Mouse (Mus musculus): ENCODE data around the gene Slc37a4. TPM values are rescaled to one million over a fixed set of nuclear protein-coding genes. Genes with fewer than 3 reads are reported as not detected.
"Not testable (repeated sequence)": the region's sequence is repeated elsewhere in the genome, so short reads cannot be mapped to it uniquely, and the experiment has no call there.

Slc37a4 gene
- 16.4 and 18.1 TPM in 2 replicates for polyA plus RNA-seq (2015; fragmentation: Nextera tagmentation; extraction: Ambion mirVana)

DNA sequence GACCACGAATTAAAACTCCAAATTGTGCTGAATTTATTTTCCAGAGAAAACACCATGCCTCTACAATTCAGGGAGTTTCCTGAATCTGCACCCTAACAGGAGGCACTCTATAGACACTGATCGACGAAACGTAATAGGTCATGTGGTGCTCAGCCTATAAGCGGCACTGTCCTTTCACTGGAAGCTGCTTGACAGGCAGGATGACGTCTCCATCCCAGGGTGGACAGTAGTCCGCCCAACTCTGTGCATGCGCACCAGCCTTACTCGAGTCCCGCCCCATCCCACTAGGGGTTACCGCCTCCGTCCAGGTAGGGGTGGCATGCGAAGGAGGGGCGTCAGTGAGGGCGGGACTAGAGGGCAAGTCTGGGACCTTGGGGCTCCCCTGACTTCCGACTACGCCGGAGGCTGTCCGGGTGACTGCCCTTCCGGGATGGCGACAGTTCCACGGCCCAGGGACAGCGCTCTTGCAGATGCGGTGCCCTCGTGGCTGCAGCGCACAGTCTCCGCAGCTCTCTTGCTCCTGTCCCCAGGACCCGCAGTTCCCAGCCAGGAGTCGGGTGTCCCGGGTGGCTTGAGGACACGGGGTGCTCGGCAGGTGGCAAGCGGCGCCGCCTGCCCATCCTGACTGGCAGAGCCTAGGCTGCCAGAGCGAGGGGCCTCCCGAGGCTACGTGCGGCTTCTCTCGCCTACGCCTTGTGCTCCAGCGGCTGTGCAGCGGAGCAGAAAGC lies at the start of gene Slc37a4:
Gene Slc37a4, plus strand, starts transcription at position 169 of the 728 bp plus-strand sequence.
- DNase-seq (ENCODE audit: low spot score): peak; percentile 81

GRCm38 (mm10) chr9:44347166-44347565 lies 49.5 kb upstream of the Slc37a4 start:
- no peak for DNase-seq (ENCODE audit: low spot score)

DNA sequence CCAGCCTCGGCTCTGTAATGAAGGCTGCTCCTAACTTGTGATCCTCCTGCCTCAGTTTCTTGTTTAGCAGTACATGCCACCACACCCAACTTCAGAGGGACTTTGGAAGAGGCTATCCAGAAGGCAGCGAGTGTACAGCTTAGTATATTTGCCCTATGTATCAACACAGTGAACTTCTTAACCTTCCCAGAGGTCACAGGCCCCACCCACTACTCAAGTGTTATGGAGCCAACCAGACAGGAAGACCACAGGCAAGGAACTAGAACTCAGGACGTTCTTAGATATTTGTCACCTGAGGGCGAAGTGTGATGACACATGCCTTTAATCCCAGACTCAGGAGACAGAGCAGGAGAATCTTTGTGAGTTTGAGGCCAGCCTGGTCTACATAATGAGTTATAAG lies 49.0 kb upstream of the Slc37a4 start:
- no peak for DNase-seq (ENCODE audit: low spot score)

- DNase-seq (ENCODE audit: low spot score): no peak
Observed at GRCm38 (mm10) chr9:44348546-44348945, 48.1 kb upstream of the Slc37a4 start.

DNA sequence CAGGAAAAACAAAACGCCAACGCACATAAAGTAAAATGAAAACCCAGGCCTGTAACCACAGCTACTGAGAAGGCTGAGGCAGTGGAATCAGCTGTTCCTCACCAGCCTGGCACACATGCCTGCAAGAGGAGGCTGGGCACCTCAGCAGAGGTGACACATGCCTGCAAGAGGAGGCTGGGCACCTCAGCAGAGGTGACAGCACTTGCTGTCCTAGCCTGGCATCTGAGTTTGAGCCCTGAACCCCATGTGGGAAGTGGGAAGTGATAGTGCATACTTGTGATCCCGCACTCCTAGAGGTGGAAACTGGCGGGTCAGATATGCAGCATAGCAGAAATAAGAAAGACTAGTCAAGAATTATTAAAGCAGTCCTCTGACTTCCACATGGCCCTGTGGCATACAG lies 45.3 kb upstream of the Slc37a4 start:
- DNase-seq (ENCODE audit: low spot score): no peak

GRCm38 (mm10) chr9:44352337-44352736 lies 44.3 kb upstream of the Slc37a4 start:
- no peak for DNase-seq (ENCODE audit: low spot score)

- DNase-seq (ENCODE audit: low spot score): no peak
Observed at GRCm38 (mm10) chr9:44353142-44353541, 43.5 kb upstream of the Slc37a4 start.

DNA sequence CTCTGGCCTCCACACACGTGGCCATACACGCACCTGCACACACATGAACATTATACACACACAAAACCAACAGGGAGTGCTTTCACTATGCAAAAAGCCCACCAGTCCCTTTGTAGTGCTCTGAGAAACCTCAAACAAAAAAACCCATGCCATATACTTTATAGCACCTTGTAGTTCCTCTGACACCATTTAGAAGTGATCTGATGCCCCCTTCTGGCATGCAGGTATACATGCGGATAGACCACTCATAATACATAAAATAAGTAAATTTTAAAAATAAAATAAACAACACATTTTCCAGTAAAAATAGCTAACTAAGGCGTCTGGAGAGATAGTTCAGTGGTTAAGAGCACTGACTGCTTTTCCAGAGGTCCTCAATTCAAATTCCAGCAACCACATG lies 39.4 kb upstream of the Slc37a4 start:
- DNase-seq (ENCODE audit: low spot score): peak; percentile 78

GRCm38 (mm10) chr9:44361190-44361917 lies 35.3 kb upstream of the Slc37a4 start, which contains the start of gene Vps11:
Gene Vps11 (minus strand): TSS chr9:44361670.
- peak; percentile 97 for DNase-seq (ENCODE audit: low spot score)

GRCm38 (mm10) chr9:44361931-44362330 lies 34.7 kb upstream of the Slc37a4 start:
- not testable (repeated sequence) for DNase-seq (ENCODE audit: low spot score)

- DNase-seq (ENCODE audit: low spot score): peak; percentile 16
Observed at GRCm38 (mm10) chr9:44364480-44364879, 32.2 kb upstream of the Slc37a4 start.

DNA sequence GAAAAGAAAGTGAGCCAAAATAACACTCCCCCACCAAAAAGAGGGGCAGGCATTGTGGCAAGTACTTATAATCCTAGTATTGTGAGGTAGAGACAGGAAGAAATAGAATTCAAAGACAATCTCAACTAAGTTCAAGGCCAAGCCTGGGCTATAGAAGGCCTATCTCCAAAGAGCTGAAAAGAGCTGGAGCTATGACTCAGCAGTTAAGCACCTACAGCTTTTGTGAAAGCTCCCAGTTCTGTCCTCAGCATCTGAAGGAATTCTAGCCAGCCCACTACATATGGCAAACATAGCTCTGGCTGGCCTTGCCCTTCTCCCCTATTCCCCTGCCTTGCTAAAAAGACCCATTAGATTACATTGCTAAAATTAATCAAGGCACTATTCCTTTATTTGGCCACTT lies 23.3 kb upstream of the Slc37a4 start:
- DNase-seq (ENCODE audit: low spot score): no peak

GRCm38 (mm10) chr9:44376141-44376540 lies 20.5 kb upstream of the Slc37a4 start:
- DNase-seq (ENCODE audit: low spot score): no peak

DNA sequence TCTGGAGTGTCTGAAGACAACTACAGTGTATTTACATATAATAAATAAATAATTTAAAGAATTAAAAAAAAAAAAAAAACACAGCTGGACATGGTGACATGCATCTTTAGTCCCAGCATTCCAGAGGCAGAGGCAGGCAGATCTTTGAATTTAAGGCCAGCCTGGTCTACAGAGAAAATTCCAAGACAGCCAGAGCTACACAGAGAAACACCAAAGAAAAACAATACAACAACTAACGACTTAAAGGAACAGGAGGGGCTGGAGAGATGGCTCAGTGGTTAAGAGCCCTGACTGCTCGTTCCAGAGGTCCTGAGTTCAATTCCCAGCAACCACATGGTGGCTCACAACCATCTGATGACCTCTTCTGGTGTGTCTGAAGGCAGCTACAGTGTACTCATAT lies 19.3 kb upstream of the Slc37a4 start:
- DNase-seq (ENCODE audit: low spot score): not testable (repeated sequence)

- no peak for DNase-seq (ENCODE audit: low spot score)
Observed at GRCm38 (mm10) chr9:44378153-44378730, 18.4 kb upstream of the Slc37a4 start.

- peak; percentile 99 for DNase-seq (ENCODE audit: low spot score)
Observed at GRCm38 (mm10) chr9:44379054-44379834, 17.4 kb upstream of the Slc37a4 start, which contains the start of gene Hyou1. Gene Hyou1 (plus strand): TSS chr9:44379490.

- no peak for DNase-seq (ENCODE audit: low spot score)
Observed at GRCm38 (mm10) chr9:44379862-44380261, 16.8 kb upstream of the Slc37a4 start.

- no peak for DNase-seq (ENCODE audit: low spot score)
Observed at GRCm38 (mm10) chr9:44384596-44384995, 12.1 kb upstream of the Slc37a4 start.

- DNase-seq (ENCODE audit: low spot score): no peak
Observed at GRCm38 (mm10) chr9:44387221-44387620, 9.4 kb upstream of the Slc37a4 start.

DNA sequence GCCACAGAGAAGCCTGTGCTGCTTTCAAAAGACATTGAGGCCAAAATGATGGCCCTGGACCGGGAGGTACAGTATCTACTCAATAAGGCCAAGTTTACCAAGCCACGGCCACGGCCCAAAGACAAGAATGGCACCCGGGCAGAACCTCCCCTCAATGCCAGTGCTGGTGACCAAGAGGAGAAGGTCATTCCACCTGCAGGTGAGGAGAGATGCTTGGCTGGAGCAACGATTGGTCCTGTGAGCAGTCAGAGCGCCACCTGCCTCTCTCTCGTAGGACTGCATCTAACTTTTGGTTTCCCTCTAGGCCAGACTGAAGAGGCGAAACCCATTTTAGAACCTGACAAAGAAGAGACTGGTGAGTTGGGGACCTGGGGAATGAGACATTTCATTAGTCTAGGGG lies 7.4 kb upstream of the Slc37a4 start:
- DNase-seq (ENCODE audit: low spot score): peak; percentile 60

DNA sequence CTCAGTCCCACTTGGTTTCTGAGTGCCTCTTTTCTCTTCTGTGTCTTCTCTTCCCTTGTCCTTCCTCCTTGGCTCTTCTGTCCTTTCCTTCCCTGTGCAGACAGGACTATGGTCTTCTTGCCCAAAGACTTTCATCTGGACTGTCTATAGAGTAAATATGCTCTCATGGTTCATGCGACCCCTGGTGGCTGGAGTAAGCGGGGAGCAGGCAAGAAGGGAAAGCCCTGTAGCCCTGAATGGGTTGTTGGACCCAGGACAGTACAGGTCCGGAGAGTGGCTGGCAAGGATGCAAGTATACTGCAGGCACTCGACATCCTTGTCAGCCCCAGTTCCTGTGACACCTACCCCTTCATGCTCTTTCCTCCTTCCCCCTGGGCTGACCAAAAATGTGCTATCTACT lies 5.2 kb upstream of the Slc37a4 start:
- DNase-seq (ENCODE audit: low spot score): peak; percentile 50

All from thymus, postnatal 0 days (tissue).